Mouse (Mus musculus): ENCODE results near the gene Rab11a. TPM values are rescaled to one million over a fixed set of nuclear protein-coding genes. Genes with fewer than 3 reads are reported as not detected.
"Not testable (repeated sequence)": the region's sequence is repeated elsewhere in the genome, so short reads cannot be mapped to it uniquely, and the experiment has no call there.

The Rab11a gene
- polyA plus RNA-seq, 1 experiment from 2014 or later, result 319 TPM

- no peaks in the 10 kb centered on the region for H3K36me3 ChIP-seq
- no peak overlapping the region for H3K4me3 ChIP-seq
- ATAC-seq (ENCODE audit: borderline replicate concordance, extremely low read depth, low FRiP score, low TSS enrichment), result no peak
- WGBS, result 39% methylated on average over 13 of the region's 13 CpGs
- no peak overlapping the region for H3K9ac ChIP-seq
- no peaks in the 10 kb centered on the region for H3K9me3 ChIP-seq
- no peaks in the 10 kb centered on the region for H3K27me3 ChIP-seq
- no peak overlapping the region for H3K4me2 ChIP-seq
- H3K27ac ChIP-seq, result no peak overlapping the region
- no peaks in the 10 kb centered on the region for H3K4me1 ChIP-seq
Measured at GRCm38 (mm10) chr9:64687122-64688014, 50.2 kb downstream of the Rab11a start.

GRCm38 (mm10) chr9:64671341-64672319 is 65.9 kb downstream of the Rab11a start:
- not testable (repeated sequence) for ATAC-seq (ENCODE audit: borderline replicate concordance, extremely low read depth, low FRiP score, low TSS enrichment)

GRCm38 (mm10) chr9:64668001-64668400 is 69.6 kb downstream of the Rab11a start:
- 78% methylated on average over 2 of the region's 2 CpGs for whole genome bisulfite sequencing
- 0 out of 2 replicates have a peak, but pooled peaks cover 2% of the 10 kb centered on the region for H3K4me1 ChIP-seq
- H3K4me3 ChIP-seq, result no peak overlapping the region
- no peaks in the 10 kb centered on the region for H3K9me3 ChIP-seq
- no peak for ATAC-seq (ENCODE audit: borderline replicate concordance, extremely low read depth, low FRiP score, low TSS enrichment)
- H3K27me3 ChIP-seq, result no peaks in the 10 kb centered on the region
- H3K9ac ChIP-seq, result no peak overlapping the region
- H3K36me3 ChIP-seq, result no peaks in the 10 kb centered on the region
- no peak overlapping the region for H3K4me2 ChIP-seq
- H3K27ac ChIP-seq, result no peak overlapping the region

More at GRCm38 (mm10) chr9:64671341-64672319, 65.9 kb downstream of the Rab11a start:
- not testable (repeated sequence) for H3K4me3 ChIP-seq, H3K27me3 ChIP-seq, H3K9me3 ChIP-seq, H3K4me2 ChIP-seq, H3K4me1 ChIP-seq, H3K9ac ChIP-seq, H3K27ac ChIP-seq, H3K36me3 ChIP-seq
- 44% methylated on average over 6 of the region's 11 CpGs for WGBS

- Histone ChIP-seq H3K9ac (no peak overlapping the region), H3K36me3 (no peaks in the 10 kb centered on the region), H3K4me1 (0 out of 2 replicates have a peak, but pooled peaks cover 2% of the 10 kb centered on the region), H3K27me3 (no peaks in the 10 kb centered on the region), H3K4me3 (no peak overlapping the region), H3K27ac (no peak overlapping the region), H3K4me2 (no peak overlapping the region), H3K9me3 (no peaks in the 10 kb centered on the region)
- 5% methylated on average over 5 of the region's 5 CpGs for WGBS
- ATAC-seq (ENCODE audit: borderline replicate concordance, extremely low read depth, low FRiP score, low TSS enrichment), result no peak
Measured at GRCm38 (mm10) chr9:64667513-64667912, 70.0 kb downstream of the Rab11a start.

GRCm38 (mm10) chr9:64666549-64666948 is 71.0 kb downstream of the Rab11a start:
- no peak for ATAC-seq (ENCODE audit: borderline replicate concordance, extremely low read depth, low FRiP score, low TSS enrichment)
- Histone ChIP-seq H3K9ac (no peak overlapping the region), H3K27ac (no peak overlapping the region), H3K9me3 (no peaks in the 10 kb centered on the region), H3K4me3 (no peak overlapping the region), H3K36me3 (no peaks in the 10 kb centered on the region), H3K4me1 (0 out of 2 replicates have a peak, but pooled peaks cover 2% of the 10 kb centered on the region), H3K27me3 (no peaks in the 10 kb centered on the region), H3K4me2 (no peak overlapping the region)
- 28% methylated on average over 4 of the region's 4 CpGs for WGBS

Small RNAs within 50 kb of the gene (microRNA-seq; reads per million reads assigned to microRNA genes)
- gene Gm47308, result not detected

Other genes with a start within 250 kb of the Rab11a start
- gene Dennd4a, start 73.6 kb upstream of the Rab11a start, polyA plus RNA-seq (2015; fragmentation: Nextera tagmentation; extraction: Ambion mirVana), result 7.1 and 8.4 TPM in 2 replicates
- 0.06 and 0.07 TPM in 2 replicates for gene Slc24a1, start 213.8 kb upstream of the Rab11a start, polyA plus RNA-seq (2015; fragmentation: Nextera tagmentation; extraction: Ambion mirVana)
- 53.8 and 57.0 TPM in 2 replicates for gene Ints14, start 223.1 kb upstream of the Rab11a start, polyA plus RNA-seq (2015; fragmentation: Nextera tagmentation; extraction: Ambion mirVana)

Measured in lung, embryonic 15.5 days (tissue).